Mouse (Mus musculus) T-helper 2 cell (primary cell): Measurements from ENCODE around the gene Fate1.
"Not testable (repeated sequence)": the region's sequence is repeated elsewhere in the genome, so short reads cannot be mapped to it uniquely, and the experiment has no call there.

ENCODE experiments used
- in situ Hi-C: fragments of 300-600 bp; cut with MboI, MseI; formaldehyde crosslinking; loops from one replicate; pipeline ENCODE4 v1.15.1; 2025; ENCODE audit warnings: high pct_unique_total_duplicates

Gene Fate1

DNA sequence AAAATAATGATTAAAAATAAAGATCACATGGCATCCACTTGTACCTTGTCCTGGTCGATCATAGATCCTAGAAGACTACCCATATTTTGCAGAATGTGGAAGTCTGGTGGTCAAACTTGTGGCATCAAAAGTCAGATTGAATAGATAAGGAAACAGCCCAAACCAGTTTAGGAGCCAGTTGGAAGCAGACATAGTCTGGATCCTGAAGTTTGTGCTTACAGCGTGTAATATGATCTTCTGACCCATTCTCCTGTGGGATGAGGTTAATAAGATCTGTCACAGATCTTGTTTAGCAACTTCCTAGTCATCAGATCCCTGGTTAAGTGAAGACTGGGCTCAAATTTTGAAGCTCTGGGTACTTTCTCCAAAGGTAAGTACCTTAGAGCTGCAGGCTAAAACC lies at the start of gene Fate1:
TSS of gene Fate1 (plus strand) at position 301 of the 400 bp plus-strand sequence.
- in situ Hi-C loops, result no loop called here

DNA sequence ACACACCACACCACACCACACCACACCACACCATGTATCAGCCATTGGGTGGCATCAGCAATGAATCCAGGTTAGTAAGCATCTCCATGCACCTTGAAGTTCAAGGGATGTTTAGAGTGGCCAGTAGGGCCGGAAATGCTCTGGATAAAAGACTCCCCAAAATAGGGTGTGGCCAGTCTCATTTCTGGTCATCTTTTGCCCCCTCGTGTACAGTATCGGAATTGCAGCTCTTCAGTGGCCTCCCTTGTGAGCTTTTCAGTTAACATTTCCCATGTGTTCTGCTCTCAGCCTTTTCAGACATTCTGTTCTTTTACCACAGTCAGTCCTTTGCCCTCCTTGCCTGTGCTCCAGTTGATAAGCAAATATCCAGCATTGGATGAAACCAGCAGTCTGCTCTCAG lies 26.2 kb upstream of the Fate1 start:
- in situ Hi-C loops, result loop anchor here (5.0 kb wide), 1 partner anchor 294 kb away; no protein-coding TSS in a partner anchor

- in situ Hi-C loops, result no loop called here
Measured at GRCm38 (mm10) chrX:71958366-71958765, 14.4 kb upstream of the Fate1 start.

DNA sequence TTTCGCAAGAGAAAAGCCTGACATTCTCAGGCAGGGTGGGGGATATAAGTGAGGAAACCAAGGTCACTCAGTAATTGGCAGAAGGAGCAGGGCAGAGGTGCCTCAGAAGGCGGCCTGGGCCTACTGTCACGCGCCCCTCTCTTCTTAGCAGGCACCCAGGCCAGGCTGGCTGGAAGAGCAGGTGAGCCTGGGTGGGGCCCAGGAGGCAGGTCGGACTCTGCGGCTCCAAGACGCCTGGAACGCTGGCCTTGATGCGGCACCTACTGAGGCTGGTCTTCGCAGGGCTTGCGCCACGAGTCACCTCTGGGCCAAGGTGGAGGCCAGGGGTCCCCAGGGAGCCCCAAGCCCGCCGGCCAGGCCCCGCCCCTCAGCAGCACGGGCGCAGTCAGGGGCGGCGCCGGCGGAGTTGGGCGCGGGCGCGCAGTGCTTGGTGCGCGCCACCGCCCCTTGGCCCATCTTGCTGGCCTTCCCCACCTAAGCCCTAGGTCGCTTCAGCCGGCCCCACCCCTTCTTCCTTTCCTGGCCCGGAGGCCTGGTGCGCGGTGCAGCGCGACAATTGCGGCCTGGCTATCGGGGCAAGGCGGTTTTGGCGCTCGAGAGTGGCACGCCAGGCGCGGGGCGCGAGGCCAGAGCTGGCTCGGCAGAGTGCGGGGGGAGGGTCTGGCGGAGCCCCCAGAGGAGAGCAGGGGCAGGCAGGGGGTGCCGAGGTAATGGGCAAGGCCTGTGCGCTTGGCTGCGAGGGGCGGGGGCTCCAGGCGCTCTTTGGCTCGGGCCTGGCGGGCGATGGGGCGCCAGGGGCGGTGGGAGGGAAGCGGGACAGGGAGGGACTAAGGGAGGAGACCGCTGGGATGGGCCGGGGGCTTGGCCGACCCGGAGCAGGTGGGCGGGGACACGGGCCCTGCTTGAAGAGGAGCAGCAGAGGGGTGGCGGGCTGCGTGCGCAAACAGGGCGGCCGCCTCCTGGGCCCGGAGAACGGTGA lies 10.4 kb upstream of the Fate1 start, which contains the start of gene Prrg3:
TSS of gene Prrg3 (plus strand) at position 552 of the 979 bp plus-strand sequence.
- in situ Hi-C loops, result no loop called here

- in situ Hi-C loops, result no loop called here
Measured at GRCm38 (mm10) chrX:71963275-71963912, 9.4 kb upstream of the Fate1 start.

- in situ Hi-C loops, result no loop called here
Measured at GRCm38 (mm10) chrX:71968216-71968615, 4.6 kb upstream of the Fate1 start.

GRCm38 (mm10) chrX:71968816-71969215 lies 4.0 kb upstream of the Fate1 start:
- in situ Hi-C loops, result no loop called here

DNA sequence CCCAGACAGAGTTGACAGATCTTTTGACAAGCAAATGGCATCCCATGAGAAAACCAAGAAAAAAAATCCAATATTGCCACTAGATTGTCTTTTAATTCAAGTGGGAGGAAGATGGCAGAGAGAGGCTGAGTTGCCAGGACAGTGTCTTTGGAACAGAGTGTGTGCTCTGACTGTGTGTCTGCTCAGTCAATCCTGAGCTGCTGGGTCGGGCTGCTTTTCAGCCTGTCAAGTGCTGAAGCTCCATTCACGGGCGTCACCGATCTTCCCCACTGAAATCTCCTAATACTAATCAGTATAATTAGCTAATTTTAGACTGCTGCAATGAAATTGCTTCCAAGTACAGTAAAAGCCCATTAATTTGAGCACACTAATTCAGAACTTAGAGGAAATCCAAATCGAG lies 1.5 kb upstream of the Fate1 start:
- in situ Hi-C loops, result no loop called here

DNA sequence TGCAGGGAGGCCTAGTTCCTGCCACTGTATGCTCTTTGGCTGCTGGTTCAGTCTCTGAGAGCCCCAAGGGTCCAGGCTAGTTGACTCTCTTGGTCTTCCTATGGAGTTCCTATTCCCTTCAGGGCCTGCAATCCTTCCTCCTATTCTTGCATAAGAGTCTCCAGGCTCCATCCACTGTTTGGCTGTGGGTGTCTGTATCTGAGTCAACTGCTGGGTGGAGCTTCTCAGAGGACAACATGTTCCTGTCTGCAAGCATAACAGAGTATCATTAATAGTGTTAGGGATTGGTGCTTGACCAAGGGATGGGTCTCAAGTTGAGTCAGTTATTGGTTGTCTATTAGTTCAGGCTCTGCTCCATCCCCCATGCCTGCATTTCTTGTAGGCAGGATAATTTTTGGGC lies 4.9 kb downstream of the Fate1 start:
- in situ Hi-C loops, result not testable (repeated sequence)

DNA sequence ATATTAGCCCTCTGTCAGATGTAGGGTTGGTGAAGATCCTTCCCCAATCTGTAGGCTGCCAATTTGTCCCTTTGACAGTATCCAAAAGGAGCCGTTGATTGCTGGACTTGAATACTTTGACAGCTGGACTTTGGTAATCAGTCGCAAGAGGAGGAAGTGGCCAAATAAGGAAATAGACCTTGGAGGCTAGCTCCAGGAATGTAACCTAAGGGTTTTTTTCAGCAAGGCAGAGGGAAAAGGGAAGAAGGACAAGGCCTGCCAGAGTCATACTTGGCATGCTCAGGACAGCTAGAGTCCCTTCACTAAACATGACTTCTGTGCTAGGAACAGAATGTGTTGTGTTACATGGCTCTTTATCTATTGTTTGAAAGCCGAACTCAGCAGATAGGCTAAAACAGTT lies 7.7 kb downstream of the Fate1 start:
- in situ Hi-C loops, result no loop called here

DNA sequence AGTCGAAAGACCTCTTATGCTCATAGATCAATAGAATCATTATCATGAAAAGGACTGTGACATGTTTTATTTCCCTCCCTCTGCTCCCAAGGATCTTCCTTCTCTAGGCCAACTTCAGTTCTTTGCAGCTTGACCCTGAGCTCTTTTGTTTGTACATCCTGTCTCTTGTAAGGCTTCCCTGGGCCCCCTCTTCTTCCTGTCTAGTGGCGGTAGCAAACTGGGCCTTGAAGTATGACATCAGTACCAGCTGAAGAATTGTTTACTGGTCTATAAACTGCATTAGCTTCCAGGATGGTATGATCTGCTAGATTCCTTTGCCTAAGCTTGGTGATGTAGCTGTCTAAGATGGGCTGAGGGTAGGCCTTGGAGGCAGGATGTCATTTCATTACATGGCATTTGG lies 8.5 kb downstream of the Fate1 start:
- in situ Hi-C loops, result no loop called here

DNA sequence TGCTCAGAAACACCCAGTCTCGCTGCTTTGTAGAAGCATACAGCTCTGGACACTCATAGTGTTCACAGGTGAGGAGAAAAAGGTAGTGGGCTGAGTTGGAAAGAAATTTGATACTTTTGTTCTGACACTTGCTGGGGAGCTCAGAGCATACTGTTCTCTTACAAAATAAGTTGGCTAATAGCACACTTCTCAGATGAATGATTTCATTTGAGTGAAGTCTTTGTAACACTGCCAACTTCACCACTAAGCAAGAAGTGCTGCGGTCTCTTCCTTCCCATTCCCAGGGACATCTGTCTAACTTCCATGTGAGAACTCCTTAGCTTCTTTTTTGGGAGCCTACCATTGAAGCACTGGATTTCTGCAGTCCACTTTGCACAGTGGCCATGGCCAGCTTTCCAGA lies 10.4 kb downstream of the Fate1 start:
- in situ Hi-C loops, result no loop called here

GRCm38 (mm10) chrX:71983775-71984174 lies 11.0 kb downstream of the Fate1 start:
- in situ Hi-C loops, result no loop called here

DNA sequence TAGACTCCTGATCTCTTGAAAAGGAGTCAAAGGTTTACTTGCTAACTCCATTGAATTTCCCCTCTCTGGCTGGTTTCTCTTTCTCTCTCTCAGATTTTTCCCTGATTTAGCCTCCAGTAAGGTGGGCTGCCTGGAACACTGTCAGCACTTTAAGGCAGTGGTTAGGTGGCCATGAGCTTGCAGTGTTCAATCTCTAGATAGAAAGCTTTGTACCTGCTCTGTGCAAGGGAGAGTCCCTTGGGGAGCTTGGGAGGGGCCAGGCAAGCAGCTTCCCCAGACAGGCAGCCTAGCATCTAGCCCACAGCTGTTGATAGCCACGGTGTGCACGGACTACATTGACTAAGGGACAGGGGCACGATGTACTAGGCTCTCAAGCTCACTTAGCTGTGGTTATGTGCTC lies 18.8 kb downstream of the Fate1 start, which contains the start of gene Cnga2:
TSS of gene Cnga2 (plus strand) at position 301 of the 400 bp plus-strand sequence.
- in situ Hi-C loops, result no loop called here

GRCm38 (mm10) chrX:71995972-71996371 lies 23.2 kb downstream of the Fate1 start:
- in situ Hi-C loops, result no loop called here

GRCm38 (mm10) chrX:72009930-72010329 lies 37.1 kb downstream of the Fate1 start:
- in situ Hi-C loops, result no loop called here

- in situ Hi-C loops, result no loop called here
Measured at GRCm38 (mm10) chrX:72012236-72012635, 39.5 kb downstream of the Fate1 start.

DNA sequence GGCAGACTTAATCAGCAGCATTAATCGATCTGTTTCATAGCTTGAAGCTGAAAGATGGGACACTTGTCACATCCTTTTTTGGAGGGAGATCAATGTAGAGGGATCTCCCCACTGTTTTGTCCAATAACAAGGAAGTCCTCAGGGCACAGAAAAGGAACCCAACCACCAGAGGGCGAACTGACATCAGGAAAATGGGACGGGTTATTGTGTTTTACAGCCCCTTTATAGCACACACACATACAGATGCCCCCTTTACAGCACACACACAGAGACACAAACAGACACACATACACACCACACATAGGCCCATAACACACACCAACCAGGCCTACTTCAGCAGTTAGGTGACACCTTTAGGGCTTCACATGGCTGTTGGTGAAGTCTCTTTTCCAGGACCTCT lies 40.0 kb downstream of the Fate1 start:
- in situ Hi-C loops, result no loop called here

GRCm38 (mm10) chrX:72022241-72022640 lies 49.5 kb downstream of the Fate1 start:
- in situ Hi-C loops, result no loop called here

DNA sequence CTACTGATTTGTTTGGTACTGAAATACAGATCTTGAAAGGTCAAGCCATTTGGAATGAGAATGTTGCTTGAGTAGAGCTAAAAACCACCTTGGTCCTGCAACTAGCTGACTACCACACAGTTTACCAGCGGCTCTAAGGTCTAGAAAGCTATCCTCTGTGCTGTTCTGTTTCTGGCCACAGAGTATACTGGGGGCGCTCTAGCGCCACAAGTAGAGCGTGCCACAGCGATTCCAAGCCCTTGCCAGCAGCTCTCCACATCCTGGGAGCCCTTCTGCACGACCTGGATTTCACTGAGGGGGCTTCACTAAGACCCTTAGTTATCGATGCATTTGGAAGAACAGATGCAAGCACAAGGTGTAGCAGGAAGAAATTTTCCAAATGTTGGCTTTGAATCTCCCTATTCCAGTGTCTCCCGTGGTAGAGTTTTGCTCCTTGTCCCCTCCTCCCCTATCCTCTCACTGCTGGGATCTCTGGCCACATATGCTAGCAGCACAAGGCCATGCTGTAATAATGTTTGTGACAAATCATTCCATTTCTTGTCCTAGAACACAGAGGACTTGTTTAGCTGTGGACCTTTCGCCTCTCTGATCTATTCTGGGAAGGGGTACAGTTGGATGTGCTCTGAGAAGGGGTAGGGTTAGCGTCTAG lies 50.1 kb downstream of the Fate1 start:
- in situ Hi-C loops, result no loop called here

DNA sequence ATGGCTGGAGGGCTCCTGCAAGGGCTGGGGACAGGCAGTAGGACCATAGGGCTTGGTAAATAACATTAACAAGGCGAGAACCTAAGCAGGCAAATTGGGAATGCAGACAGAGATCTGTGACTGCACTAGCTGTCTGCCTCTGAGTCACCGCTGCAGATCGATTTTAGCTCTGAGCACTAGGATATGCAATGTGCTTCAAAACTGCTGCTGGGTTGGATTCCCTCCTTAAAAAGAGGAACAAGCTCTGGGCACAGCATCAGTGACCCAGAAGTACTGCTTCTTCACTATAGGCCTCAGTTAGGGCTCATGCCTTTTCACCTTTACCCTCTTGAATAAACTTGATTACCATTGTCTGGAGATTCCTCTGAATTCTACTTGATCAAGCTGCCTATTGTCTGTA lies 50.8 kb downstream of the Fate1 start:
- in situ Hi-C loops, result no loop called here
